Mouse (Mus musculus) heart, postnatal 0 days (tissue): ENCODE measurements around the gene Agtrap.

Experiments
- CTCF ChIP-seq: IDR thresholded peaks from 2 replicates; pipeline ENCODE4 v1.5.1; 2016; ENCODE audit warnings: antibody characterized with exemption, control low read depth, low read depth
- EP300 ChIP-seq: IDR thresholded peaks from 2 replicates; pipeline ENCODE4 v1.6.1; 2016; ENCODE audit warnings: antibody characterized with exemption, low read depth

DNA sequence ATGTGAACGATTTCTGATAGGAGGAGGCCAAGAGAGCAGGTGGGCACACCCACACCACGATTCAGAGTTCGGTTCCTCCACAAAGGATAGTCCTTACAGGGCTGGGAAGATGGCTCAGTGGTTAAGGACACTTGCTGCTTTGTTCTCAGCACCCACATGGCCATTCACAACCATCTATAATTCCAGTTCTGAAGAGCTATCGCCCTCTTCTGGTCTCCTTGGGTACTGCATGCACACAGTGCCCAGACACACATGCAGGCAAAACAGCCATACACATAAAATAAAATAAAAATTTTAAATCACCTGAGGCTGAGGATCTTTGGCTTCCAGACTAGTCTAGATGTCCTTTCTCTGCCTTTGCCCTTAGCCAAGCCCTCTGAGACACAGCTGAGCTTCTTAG is 29.6 kb upstream of the Agtrap start:
- TF ChIP-seq EP300 (no peak), CTCF (no peak)
